28 mouse cellular contexts compared by ENCODE assay signal in genomic region chr3:141299749-141300148, GRCm38 (mm10).
DNase-seq lines count a peak whose midpoint lies in the region; ATAC-seq and TF ChIP-seq lines count a peak whose summit lies in the region.
"Had no signal": no experiment of that assay in that cellular context is flagged by ENCODE, and none has a peak within 500 bp of the region (broad histone marks: within the 10 kb centered on the region; RNA-seq: fewer than 3 reads in every experiment).

No protein-coding gene starts in this region.

- no peak overlapping the region for H3K27ac ChIP-seq in intestine, embryonic 14.5 days (ENCODE audit: low read depth)
- no peak overlapping the region for H3K27ac ChIP-seq in kidney, postnatal 0 days
- H3K27ac ChIP-seq: embryonic facial prominence, embryonic 12.5 days; hindbrain, embryonic 10.5 days; hindbrain, embryonic 15.5 days; limb, embryonic 10.5 days; limb, embryonic 15.5 days; liver, embryonic 15.5 days; midbrain, embryonic 10.5 days; midbrain, embryonic 15.5 days; neural tube, embryonic 15.5 days had no signal

- intact Hi-C loops in gastrocnemius, postnatal 14 days (cut with DNase I; ENCODE audit: low total_unique reads), result no loop called here

- no peaks in the 10 kb centered on the region for H3K4me1 ChIP-seq in intestine, embryonic 14.5 days (replicated peaks; ENCODE audit: control insufficient read depth, insufficient read depth, low read length)
- H3K4me1 ChIP-seq in kidney, postnatal 0 days (replicated peaks; ENCODE audit: insufficient read depth, low read length), result no peaks in the 10 kb centered on the region
- H3K4me1 ChIP-seq: embryonic facial prominence, embryonic 12.5 days; hindbrain, embryonic 10.5 days; hindbrain, embryonic 15.5 days; limb, embryonic 10.5 days; limb, embryonic 15.5 days; liver, embryonic 15.5 days; midbrain, embryonic 10.5 days; midbrain, embryonic 15.5 days; neural tube, embryonic 15.5 days had no signal

- TF ChIP-seq CTCF in kidney, postnatal 0 days (IDR thresholded peaks at IDR 0.05; ENCODE audit: low read depth), result no peak

- no peaks in the 10 kb centered on the region for H3K9me3 ChIP-seq in intestine, embryonic 14.5 days (ENCODE audit: control insufficient read depth, low read length)
- no peaks in the 10 kb centered on the region for H3K9me3 ChIP-seq in kidney, postnatal 0 days (replicated peaks; ENCODE audit: low read length)
- H3K9me3 ChIP-seq: embryonic facial prominence, embryonic 12.5 days; hindbrain, embryonic 10.5 days; hindbrain, embryonic 15.5 days; limb, embryonic 10.5 days; limb, embryonic 15.5 days; liver, embryonic 15.5 days; midbrain, embryonic 10.5 days; midbrain, embryonic 15.5 days; neural tube, embryonic 15.5 days had no signal

- no peak overlapping the region for H3K9ac ChIP-seq in intestine, embryonic 14.5 days (ENCODE audit: low read length)
- no peak overlapping the region for H3K9ac ChIP-seq in kidney, postnatal 0 days (ENCODE audit: low read depth, low read length)
- H3K9ac ChIP-seq: embryonic facial prominence, embryonic 12.5 days; hindbrain, embryonic 15.5 days; limb, embryonic 15.5 days; liver, embryonic 15.5 days; lung, embryonic 14.5 days; midbrain, embryonic 15.5 days; neural tube, embryonic 15.5 days had no signal

- ATAC-seq in intestine, embryonic 14.5 days (replicated peaks; ENCODE audit: low FRiP score, low TSS enrichment, low read depth), result peak; percentile 86
- ATAC-seq in kidney, postnatal 0 days (replicated peaks; ENCODE audit: low FRiP score, low read depth), result peak; percentile 75; the same call in 1 of the 2 replicates
- no peak for ATAC-seq in frontal cortex, adult (ENCODE audit: low TSS enrichment)
- ATAC-seq: activated CD4-positive, CD25-positive, alpha-beta regulatory T cell, adult 4 months; forebrain, embryonic 16.5 days; midbrain, embryonic 15.5 days had no signal

- DNase-seq in adrenal gland, adult 8-10 months, result peak; percentile 19
- DNase-seq in adrenal gland, adult 18-20 months (ENCODE audit: low spot score in 2 of 2), result no peak
- DNase-seq in kidney, adult 9 months, result peak; percentile 70
- DNase-seq in kidney, postnatal 4 days, result no peak
- DNase-seq in intestine, embryonic 14.5 days (ENCODE audit: low spot score), result no peak
- DNase-seq in kidney, postnatal 0 days (ENCODE audit: low spot score), result peak; percentile 19
- no peak for DNase-seq in gastrocnemius, postnatal 14 days
- DNase-seq: cerebellum, adult 11-12 months; cerebellum, adult 9-11 months; embryo, embryonic 11 days; heart, postnatal 14 days; layer of hippocampus, adult 9-11 months; lung, embryonic 14.5 days; retina, postnatal 1 day; right cerebral cortex, postnatal 14 days; thymus, postnatal 4 days had no signal

- H3K4me3 ChIP-seq in intestine, embryonic 14.5 days (ENCODE audit: low read depth, low read length), result no peak overlapping the region
- H3K4me3 ChIP-seq in kidney, postnatal 0 days (replicated peaks; ENCODE audit: low read depth, low read length), result no peak overlapping the region
- H3K4me3 ChIP-seq: embryonic facial prominence, embryonic 12.5 days; hindbrain, embryonic 10.5 days; hindbrain, embryonic 15.5 days; limb, embryonic 10.5 days; limb, embryonic 15.5 days; liver, embryonic 15.5 days; midbrain, embryonic 10.5 days; midbrain, embryonic 15.5 days; neural tube, embryonic 15.5 days had no signal

- no peaks in the 10 kb centered on the region for H3K36me3 ChIP-seq in intestine, embryonic 14.5 days (ENCODE audit: control insufficient read depth, insufficient read depth, low read length)
- H3K36me3 ChIP-seq in kidney, postnatal 0 days (ENCODE audit: insufficient read depth, low read length), result no peaks in the 10 kb centered on the region
- H3K36me3 ChIP-seq: embryonic facial prominence, embryonic 12.5 days; hindbrain, embryonic 10.5 days; hindbrain, embryonic 15.5 days; limb, embryonic 10.5 days; limb, embryonic 15.5 days; liver, embryonic 15.5 days; midbrain, embryonic 10.5 days; midbrain, embryonic 15.5 days; neural tube, embryonic 15.5 days had no signal

- H3K4me2 ChIP-seq in intestine, embryonic 14.5 days (ENCODE audit: low read length), result no peak overlapping the region
- no peak overlapping the region for H3K4me2 ChIP-seq in kidney, postnatal 0 days (ENCODE audit: low read length)
- H3K4me2 ChIP-seq: embryonic facial prominence, embryonic 12.5 days; hindbrain, embryonic 15.5 days; limb, embryonic 15.5 days; liver, embryonic 15.5 days; lung, embryonic 14.5 days; midbrain, embryonic 15.5 days; neural tube, embryonic 15.5 days had no signal

- 75% methylated on average over 1 of the region's 1 CpGs for WGBS in intestine, embryonic 14.5 days
- 54% methylated on average over 1 of the region's 1 CpGs for WGBS in kidney, postnatal 0 days

- no peaks in the 10 kb centered on the region for H3K27me3 ChIP-seq in intestine, embryonic 14.5 days (replicated peaks; ENCODE audit: control insufficient read depth, insufficient read depth, low read length)
- no peaks in the 10 kb centered on the region for H3K27me3 ChIP-seq in kidney, postnatal 0 days (ENCODE audit: insufficient read depth, low read length)
- H3K27me3 ChIP-seq: embryonic facial prominence, embryonic 12.5 days; hindbrain, embryonic 15.5 days; limb, embryonic 15.5 days; liver, embryonic 15.5 days; midbrain, embryonic 15.5 days; neural tube, embryonic 15.5 days had no signal

Comparison
In these comparisons a context has a peak if more than half of its experiments do, and no peak if none do; other contexts are left out.
1. DNase-seq: peak in adrenal gland, adult 8-10 months (single experiment), kidney, adult 9 months (single experiment) and kidney, postnatal 0 days (single experiment); none in adrenal gland, adult 18-20 months (0 of 2), kidney, postnatal 4 days (0 of 2), intestine, embryonic 14.5 days (single experiment) and gastrocnemius, postnatal 14 days (single experiment).